Mouse (Mus musculus) cerebellum, adult 2 months (tissue): ENCODE measurements around the gene Mastl. TPM values are rescaled to one million over a fixed set of nuclear protein-coding genes. Genes with fewer than 3 reads are reported as not detected.

ENCODE experiments used
- DNase-seq, 2 experiments: peaks; one replicate each; pipeline ENCODE4 v3.0.0; 2021
- H3K27ac ChIP-seq: fragments of 200-500 bp; 2 replicates; pipeline ENCODE4 v1.5.1; 2012; ENCODE audit warnings: low read length, control low read depth, inconsistent platforms; ENCODE audit not compliant: insufficient read depth
- H3K27me3 ChIP-seq: fragments of 200-500 bp; 2 replicates; pipeline ENCODE4 v1.6.1; 2012; ENCODE audit warnings: inconsistent platforms, mild to moderate bottlenecking, low read length, moderate library complexity; ENCODE audit not compliant: control insufficient read depth, insufficient read depth
- H3K4me1 ChIP-seq: fragments of 200-500 bp; 2 replicates; pipeline ENCODE4 v1.6.1; 2011; ENCODE audit warnings: low read length; ENCODE audit not compliant: control insufficient read depth, insufficient read depth
- H3K4me3 ChIP-seq: fragments of 200-500 bp; replicated peaks from 2 replicates; pipeline ENCODE3; 2011; ENCODE audit warnings: mild to moderate bottlenecking, low read depth, low read length, control low read depth; ENCODE audit not compliant: insufficient read depth
- CTCF ChIP-seq: fragments of 200-500 bp; IDR thresholded peaks from 2 replicates; pipeline ENCODE4 v1.5.1; 2011; ENCODE audit warnings: low read depth, mild to moderate bottlenecking, control low read depth, low read length, moderate library complexity, borderline replicate concordance; ENCODE audit not compliant: insufficient read depth
- POLR2A ChIP-seq: fragments of 200-500 bp; IDR thresholded peaks from 2 replicates; pipeline ENCODE4 v1.6.1; 2011; ENCODE audit warnings: low read length, control low read depth, borderline replicate concordance; ENCODE audit not compliant: insufficient read depth
- WGBS: fragments of 180-500 bp; shearing (Covaris S2); methylation state at CpG from one replicate; pipeline ENCODE4 v1.1.7; 2018; 5-methylcytosine and 5-hydroxymethylcytosine counted together
- polyA plus RNA-seq: library from polyadenylated mRNA; depleted of rRNA; stranded (reverse); fragments of >200 nt; gene quantifications from 2 replicates; pipeline ENCODE4 v1.2.3, GENCODE M21; 2012

Gene Mastl
- polyA plus RNA-seq, 1 experiment = 0.46 TPM

GRCm38 (mm10) chr2:23102266-23102665 is 53.6 kb downstream of the Mastl start:
- H3K4me1 ChIP-seq = no peaks in the 10 kb centered on the region
- TF ChIP-seq CTCF (no peak), POLR2A (no peak)
- no peak overlapping the region for H3K4me3 ChIP-seq
- H3K27ac ChIP-seq = no peak overlapping the region
- no peaks in the 10 kb centered on the region for H3K27me3 ChIP-seq
- no peak for DNase-seq

DNA sequence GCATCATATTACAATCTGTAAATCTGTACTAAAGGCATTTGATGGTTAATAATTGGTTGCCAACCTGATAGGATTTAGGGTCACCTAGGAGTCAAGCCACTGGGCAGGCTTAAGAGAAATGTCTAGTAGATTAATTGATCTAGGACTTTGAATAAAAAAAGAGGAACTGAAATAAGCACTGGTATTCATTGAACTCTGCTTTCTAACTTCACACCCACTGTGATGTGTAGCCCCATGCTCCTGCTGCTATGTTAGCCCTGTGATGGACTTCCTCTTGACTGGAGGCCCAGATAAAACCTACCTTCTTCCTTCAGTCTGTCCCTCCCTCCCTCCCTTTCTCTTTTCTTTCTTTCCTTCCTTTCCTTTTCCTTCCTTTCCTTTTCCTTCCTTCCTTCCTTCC is 58.8 kb downstream of the Mastl start:
- no peak overlapping the region for H3K27ac ChIP-seq
- TF ChIP-seq POLR2A = no peak
- no peak for TF ChIP-seq CTCF
- no peaks in the 10 kb centered on the region for H3K27me3 ChIP-seq
- H3K4me1 ChIP-seq = no peaks in the 10 kb centered on the region
- H3K4me3 ChIP-seq = no peak overlapping the region
- DNase-seq = no peak

- no peaks in the 10 kb centered on the region for H3K4me1 ChIP-seq
- H3K27me3 ChIP-seq = no peaks in the 10 kb centered on the region
- peak in 1 of 2 experiments; percentile 13 for DNase-seq
- WGBS = 44% methylated on average over 5 of the region's 5 CpGs
- no peak overlapping the region for H3K4me3 ChIP-seq
- H3K27ac ChIP-seq = no peak overlapping the region
- TF ChIP-seq POLR2A (no peak), CTCF (peak; percentile 61)
These were observed 63.6 kb downstream of the Mastl start for GRCm38 (mm10) chr2:23092216-23092615.

GRCm38 (mm10) chr2:23084540-23084939 is 71.3 kb downstream of the Mastl start:
- TF ChIP-seq CTCF (no peak), POLR2A (no peak)
- DNase-seq = no peak
- H3K4me1 ChIP-seq = no peaks in the 10 kb centered on the region
- no peaks in the 10 kb centered on the region for H3K27me3 ChIP-seq
- H3K27ac ChIP-seq = no peak overlapping the region
- H3K4me3 ChIP-seq = no peak overlapping the region
- 95% methylated on average over 8 of the region's 8 CpGs for WGBS

GRCm38 (mm10) chr2:23078588-23078987 is 77.2 kb downstream of the Mastl start:
- no peak overlapping the region for H3K4me3 ChIP-seq
- 98% methylated on average over 2 of the region's 2 CpGs for WGBS
- DNase-seq = no peak
- H3K4me1 ChIP-seq = no peaks in the 10 kb centered on the region
- TF ChIP-seq POLR2A (no peak), CTCF (no peak)
- no peaks in the 10 kb centered on the region for H3K27me3 ChIP-seq
- H3K27ac ChIP-seq = no peak overlapping the region

DNA sequence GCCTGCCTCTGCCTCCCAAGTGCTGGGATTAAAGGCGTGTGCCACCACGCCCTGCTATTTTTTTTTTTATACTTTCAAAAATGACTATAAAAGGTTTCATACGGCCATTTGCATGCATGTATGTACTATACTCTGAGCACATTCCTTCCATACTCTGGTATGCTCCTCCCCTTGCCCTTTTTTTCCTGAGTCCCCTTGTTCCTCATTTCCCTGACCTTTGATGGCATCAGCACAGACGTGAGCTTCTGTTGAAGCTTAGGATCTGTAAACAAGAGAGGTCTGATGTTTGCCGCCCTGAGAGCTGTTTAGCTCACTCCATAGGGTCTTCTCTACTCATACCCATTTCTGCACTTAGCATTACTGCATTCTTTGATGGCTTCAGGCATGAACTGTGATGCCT is 78.1 kb downstream of the Mastl start:
- Histone ChIP-seq H3K4me1 (no peaks in the 10 kb centered on the region), H3K27me3 (no peaks in the 10 kb centered on the region), H3K27ac (no peak overlapping the region), H3K4me3 (no peak overlapping the region)
- no peak for DNase-seq
- WGBS = 94% methylated on average over 5 of the region's 5 CpGs
- TF ChIP-seq POLR2A = no peak
- no peak for TF ChIP-seq CTCF

DNA sequence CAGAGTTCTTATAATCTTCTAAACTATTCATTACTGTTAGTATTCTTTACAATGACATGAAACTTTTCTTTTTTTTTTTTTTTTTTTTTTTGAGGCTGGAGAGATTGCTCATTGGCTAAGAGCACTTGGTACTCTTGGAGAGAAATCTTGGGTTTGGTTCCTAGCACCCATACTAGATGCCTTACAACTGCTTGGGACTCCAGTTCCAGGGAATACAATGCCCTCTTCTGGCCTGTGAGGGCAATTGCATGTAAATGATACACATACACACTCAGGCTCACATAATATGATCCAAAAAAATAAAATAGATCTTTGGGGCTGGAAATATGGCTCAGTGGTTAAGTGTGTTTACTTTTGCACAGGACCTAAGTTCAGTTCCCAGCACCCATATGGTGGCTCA is 79.0 kb downstream of the Mastl start:
- no peak overlapping the region for H3K27ac ChIP-seq
- no peak for DNase-seq
- H3K27me3 ChIP-seq = no peaks in the 10 kb centered on the region
- TF ChIP-seq CTCF = no peak
- no peak for TF ChIP-seq POLR2A
- no peak overlapping the region for H3K4me3 ChIP-seq
- no peaks in the 10 kb centered on the region for H3K4me1 ChIP-seq

DNA sequence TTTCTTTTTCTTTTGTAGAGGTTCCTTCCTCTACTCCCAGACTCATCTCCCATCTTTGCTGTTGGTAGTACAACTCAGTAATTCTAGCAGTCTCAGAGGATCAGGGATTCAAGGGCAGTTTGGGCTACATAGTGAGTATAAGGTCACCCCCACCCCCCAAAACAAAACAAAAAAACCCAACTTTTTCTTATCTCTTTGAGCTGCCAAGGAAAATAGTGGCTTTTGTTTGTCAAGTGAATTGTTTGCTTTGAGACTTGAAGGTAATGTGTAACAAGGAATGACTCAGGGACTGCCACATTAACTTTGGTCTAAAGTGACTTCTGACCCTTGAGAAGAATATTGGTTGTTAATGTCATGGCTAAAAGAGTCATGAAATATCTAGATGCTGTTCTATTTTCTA is 80.0 kb downstream of the Mastl start:
- no peak overlapping the region for H3K4me3 ChIP-seq
- no peak overlapping the region for H3K27ac ChIP-seq
- H3K4me1 ChIP-seq = no peaks in the 10 kb centered on the region
- TF ChIP-seq CTCF (no peak), POLR2A (no peak)
- no peaks in the 10 kb centered on the region for H3K27me3 ChIP-seq
- no peak for DNase-seq
